Mouse (Mus musculus) liver, embryonic 15.5 days (tissue): Measurements from ENCODE around the gene Dot1l. TPM values are rescaled to one million over a fixed set of nuclear protein-coding genes. Genes with fewer than 3 reads are reported as not detected.
A peak's percentile ranks its signal among the peaks of the same experiment; 100 is the strongest.

Experiments used
- ATAC-seq: fragments of 200-750 bp; cut with Nextera tagmentation; 2 replicates; pipeline ENCODE4 v1.8.0; 2017; ENCODE audit warnings: moderate number of reproducible peaks, mild to moderate bottlenecking, moderate library complexity; ENCODE audit not compliant: insufficient read depth
- H3K27ac ChIP-seq: fragments of 300-500 bp; sonication (generic); replicated peaks from 2 replicates; pipeline ENCODE4 v1.5.1; 2015; ENCODE audit warnings: mild to moderate bottlenecking, inconsistent platforms
- H3K27me3 ChIP-seq: fragments of 300-500 bp; sonication (generic); 2 replicates; pipeline ENCODE4 v1.6.1; 2015; ENCODE audit warnings: mild to moderate bottlenecking, inconsistent platforms
- H3K36me3 ChIP-seq: fragments of 300-500 bp; sonication (generic); replicated peaks from 2 replicates; pipeline ENCODE4 v1.6.1; 2015; ENCODE audit warnings: moderate library complexity, mild to moderate bottlenecking, inconsistent platforms
- H3K4me1 ChIP-seq: fragments of 300-500 bp; sonication (generic); replicated peaks from 2 replicates; pipeline ENCODE4 v1.6.1; 2015; ENCODE audit warnings: inconsistent platforms
- H3K4me2 ChIP-seq: fragments of 300-500 bp; sonication (generic); 2 replicates; pipeline ENCODE4 v1.6.1; 2015; ENCODE audit warnings: moderate library complexity, mild to moderate bottlenecking, inconsistent platforms
- H3K4me3 ChIP-seq: fragments of 300-500 bp; sonication (generic); replicated peaks from 2 replicates; pipeline ENCODE4 v1.5.1; 2015; ENCODE audit warnings: mild to moderate bottlenecking, inconsistent platforms
- H3K9ac ChIP-seq: fragments of 300-500 bp; sonication (generic); 2 replicates; pipeline ENCODE4 v1.6.1; 2015; ENCODE audit warnings: moderate library complexity, mild to moderate bottlenecking, inconsistent platforms
- H3K9me3 ChIP-seq: fragments of 300-500 bp; sonication (generic); replicated peaks from 2 replicates; pipeline ENCODE4 v1.6.1; 2016; ENCODE audit warnings: inconsistent platforms
- WGBS: fragments of 180-500 bp; shearing (Covaris S2); methylation state at CpG from one replicate; pipeline ENCODE4 v1.1.7; 2015; ENCODE audit warnings: mixed read lengths; ENCODE audit not compliant: insufficient replicate concordance; 5-methylcytosine and 5-hydroxymethylcytosine counted together
- polyA plus RNA-seq: library from polyadenylated mRNA; unstranded; fragments of >200 nt; fragmentation: Nextera tagmentation; extraction: Ambion mirVana; gene quantifications from 2 replicates; pipeline ENCODE4 v1.2.1, GENCODE M21; 2015

Gene Dot1l
- polyA plus RNA-seq, 1 experiment from 2014 or later: 8.1 TPM

GRCm38 (mm10) chr10:80804916-80805315, 49.9 kb downstream of the Dot1l start, which contains the start of gene Amh:
TSS of gene Amh (plus strand) at chr10:80805243.
- peaks cover 54% of the 10 kb centered on the region for H3K4me1 ChIP-seq
- H3K9me3 ChIP-seq: no peaks in the 10 kb centered on the region
- 0 out of 2 replicates have a peak within 1 kb of the TSS, but pooled peaks have one; percentile 82 for H3K4me2 ChIP-seq
- WGBS: 60% methylated on average over 6 of the region's 6 CpGs
- ATAC-seq: no peak
- H3K27me3 ChIP-seq: peaks cover 40% of the 10 kb centered on the region
- H3K27ac ChIP-seq: no peak within 1 kb of the TSS; the same call in 1 of the 2 replicates
- peaks cover 52% of the 10 kb centered on the region for H3K36me3 ChIP-seq
- no peak within 1 kb of the TSS for H3K4me3 ChIP-seq
- H3K9ac ChIP-seq: no peak within 1 kb of the TSS

- Histone ChIP-seq H3K27me3 (peaks cover 44% of the 10 kb centered on the region), H3K9ac (no peak overlapping the region), H3K9me3 (no peaks in the 10 kb centered on the region), H3K27ac (no peak overlapping the region; the same call in 1 of the 2 replicates), H3K4me3 (no peak overlapping the region), H3K4me1 (peaks cover 54% of the 10 kb centered on the region), H3K4me2 (no peak overlapping the region), H3K36me3 (peaks cover 48% of the 10 kb centered on the region)
- WGBS: 77% methylated on average over 5 of the region's 5 CpGs
- ATAC-seq: no peak
Observed at GRCm38 (mm10) chr10:80805322-80805721, 50.3 kb downstream of the Dot1l start.

GRCm38 (mm10) chr10:80805925-80806324, 50.9 kb downstream of the Dot1l start:
- H3K4me2 ChIP-seq: 0 out of 2 replicates have a peak overlapping the region, but pooled peaks have one; percentile 82

GRCm38 (mm10) chr10:80806341-80807056, 51.5 kb downstream of the Dot1l start:
- ATAC-seq: peak; percentile 3; the same call in 1 of the 2 replicates
- Histone ChIP-seq H3K4me1 (peaks cover 51% of the 10 kb centered on the region), H3K9ac (peak overlapping the region; percentile 47; the same call in 1 of the 2 replicates), H3K36me3 (peaks cover 39% of the 10 kb centered on the region), H3K27ac (peak overlapping the region; percentile 29; the same call in 1 of the 2 replicates), H3K4me3 (peak overlapping the region; percentile 53), H3K27me3 (peaks cover 56% of the 10 kb centered on the region), H3K4me2 (peak overlapping the region; percentile 82), H3K9me3 (no peaks in the 10 kb centered on the region)
- 51% methylated on average over 34 of the region's 34 CpGs for WGBS

More at GRCm38 (mm10) chr10:80805925-80806324, 50.9 kb downstream of the Dot1l start:
- Histone ChIP-seq H3K27ac (no peak overlapping the region), H3K36me3 (peaks cover 45% of the 10 kb centered on the region), H3K9ac (no peak overlapping the region), H3K4me1 (peaks cover 51% of the 10 kb centered on the region), H3K9me3 (no peaks in the 10 kb centered on the region), H3K27me3 (peaks cover 50% of the 10 kb centered on the region), H3K4me3 (no peak overlapping the region)
- 12% methylated on average over 3 of the region's 3 CpGs for WGBS
- peak; percentile 59 for ATAC-seq

GRCm38 (mm10) chr10:80807057-80807627, 52.1 kb downstream of the Dot1l start:
- H3K4me1 ChIP-seq: peaks cover 51% of the 10 kb centered on the region
- H3K27me3 ChIP-seq: peaks cover 62% of the 10 kb centered on the region
- WGBS: under 1% methylated on average over 58 of the region's 58 CpGs
- peaks cover 33% of the 10 kb centered on the region for H3K36me3 ChIP-seq
- peak overlapping the region; percentile 47 for H3K9ac ChIP-seq
- no peaks in the 10 kb centered on the region for H3K9me3 ChIP-seq
- H3K4me3 ChIP-seq: peak overlapping the region; percentile 53
- peak; percentile 40 for ATAC-seq
- H3K4me2 ChIP-seq: peak overlapping the region; percentile 82
- H3K27ac ChIP-seq: peak overlapping the region; percentile 29

GRCm38 (mm10) chr10:80808099-80808984, 53.3 kb downstream of the Dot1l start:
- H3K27ac ChIP-seq: no peak overlapping the region
- 0 out of 2 replicates have a peak overlapping the region, but pooled peaks have one; percentile 1 for H3K4me3 ChIP-seq
- H3K36me3 ChIP-seq: peaks cover 21% of the 10 kb centered on the region
- peaks cover 51% of the 10 kb centered on the region for H3K4me1 ChIP-seq
- 18% methylated on average over 40 of the region's 40 CpGs for WGBS
- H3K9ac ChIP-seq: no peak overlapping the region
- H3K27me3 ChIP-seq: peaks cover 74% of the 10 kb centered on the region
- peak overlapping the region; percentile 39 for H3K4me2 ChIP-seq
- no peaks in the 10 kb centered on the region for H3K9me3 ChIP-seq
- no peak for ATAC-seq

GRCm38 (mm10) chr10:80808985-80809632, 54.1 kb downstream of the Dot1l start:
- Histone ChIP-seq H3K4me2 (peak overlapping the region; percentile 39), H3K27me3 (peaks cover 78% of the 10 kb centered on the region), H3K27ac (no peak overlapping the region), H3K4me1 (peaks cover 51% of the 10 kb centered on the region), H3K36me3 (peaks cover 13% of the 10 kb centered on the region), H3K9me3 (no peaks in the 10 kb centered on the region), H3K9ac (no peak overlapping the region), H3K4me3 (0 out of 2 replicates have a peak overlapping the region, but pooled peaks have one; percentile 1)
- WGBS: 8% methylated on average over 18 of the region's 18 CpGs
- no peak for ATAC-seq

- Histone ChIP-seq H3K9ac (no peak overlapping the region), H3K27me3 (peaks cover 82% of the 10 kb centered on the region), H3K4me3 (no peak overlapping the region), H3K4me2 (peak overlapping the region; percentile 18; the same call in 1 of the 2 replicates), H3K27ac (no peak overlapping the region), H3K9me3 (no peaks in the 10 kb centered on the region), H3K4me1 (peaks cover 48% of the 10 kb centered on the region), H3K36me3 (peaks cover 4% of the 10 kb centered on the region)
- WGBS: 9% methylated on average over 20 of the region's 20 CpGs
- ATAC-seq: no peak
Observed at GRCm38 (mm10) chr10:80810084-80810483, 55.1 kb downstream of the Dot1l start.

- H3K9me3 ChIP-seq: no peaks in the 10 kb centered on the region
- peaks cover 29% of the 10 kb centered on the region for H3K4me1 ChIP-seq
- H3K9ac ChIP-seq: no peak overlapping the region
- H3K4me3 ChIP-seq: no peak overlapping the region
- H3K4me2 ChIP-seq: no peak overlapping the region
- no peak overlapping the region for H3K27ac ChIP-seq
- H3K36me3 ChIP-seq: no peaks in the 10 kb centered on the region
- 45% methylated on average over 5 of the region's 5 CpGs for WGBS
- peaks cover 66% of the 10 kb centered on the region for H3K27me3 ChIP-seq
- no peak for ATAC-seq
Observed at GRCm38 (mm10) chr10:80812391-80813041, 57.5 kb downstream of the Dot1l start.

- Histone ChIP-seq H3K27me3 (peaks cover 57% of the 10 kb centered on the region), H3K9ac (no peak within 1 kb of the TSS), H3K36me3 (no peaks in the 10 kb centered on the region), H3K4me1 (peaks cover 28% of the 10 kb centered on the region), H3K4me3 (no peak within 1 kb of the TSS), H3K4me2 (no peak within 1 kb of the TSS), H3K27ac (no peak within 1 kb of the TSS), H3K9me3 (no peaks in the 10 kb centered on the region)
- WGBS: 68% methylated on average over 4 of the region's 4 CpGs
- no peak for ATAC-seq
Observed at GRCm38 (mm10) chr10:80813366-80813765, 58.4 kb downstream of the Dot1l start, which contains the start of gene Jsrp1. TSS of gene Jsrp1 (minus strand) at chr10:80813498.
